Mouse (Mus musculus) lung, adult 2 months (tissue): ENCODE data around the gene Fggy.

Source experiments
- CTCF ChIP-seq: fragments of 200-500 bp; IDR thresholded peaks from 2 replicates; pipeline ENCODE4 v1.5.1; 2011; ENCODE audit warnings: mild to moderate bottlenecking, low read length, control low read depth; ENCODE audit not compliant: insufficient read depth
- POLR2A ChIP-seq: fragments of 200-500 bp; IDR thresholded peaks from 2 replicates; pipeline ENCODE4 v1.6.1; 2011; ENCODE audit warnings: low read depth, mild to moderate bottlenecking, control low read depth, low read length, borderline replicate concordance; ENCODE audit errors: extremely low read depth

GRCm38 (mm10) chr4:95676390-95676789 lies 119.1 kb downstream of the Fggy start:
- TF ChIP-seq CTCF (no peak), POLR2A (no peak)
